Mouse (Mus musculus) spleen, embryonic (tissue): Measurements from ENCODE around the gene Ergic1.

ENCODE experiments used
- CTCF ChIA-PET: fragments of 350-600 bp; sonication (Branson Sonifier 250); formaldehyde crosslinking; loops from one replicate; lab custom pipeline; 2022; lab: Charles Lee

Gene Ergic1

GRCm38 (mm10) chr17:26659573-26659915 is 98.3 kb downstream of the Ergic1 start:
- CTCF ChIA-PET, result no interaction called here

GRCm38 (mm10) chr17:26660192-26660912 is 99.1 kb downstream of the Ergic1 start:
- CTCF ChIA-PET, result interaction anchor here (0.6 kb wide), 2 partner anchors 167 to 452 kb away, joined by 3 read pairs; no protein-coding TSS in a partner anchor

GRCm38 (mm10) chr17:26662204-26662603 is 100.9 kb downstream of the Ergic1 start:
- CTCF ChIA-PET, result interaction anchor here (0.6 kb wide), 2 partner anchors 48 to 223 kb away, joined by 4 to 6 read pairs; no protein-coding TSS in a partner anchor

- CTCF ChIA-PET, result no interaction called here
These were observed 101.8 kb downstream of the Ergic1 start, which contains the start of gene Atp6v0e for GRCm38 (mm10) chr17:26662978-26663683. Gene Atp6v0e (plus strand): TSS chr17:26663231.

GRCm38 (mm10) chr17:26665600-26665999 is 104.3 kb downstream of the Ergic1 start:
- CTCF ChIA-PET, result interaction anchor here (1.4 kb wide), 1 partner anchor 12 kb away, joined by 3 read pairs; no protein-coding TSS in a partner anchor

- CTCF ChIA-PET, result no interaction called here
These were observed 110.0 kb downstream of the Ergic1 start for GRCm38 (mm10) chr17:26671268-26671667.

- CTCF ChIA-PET, result no interaction called here
These were observed 114.6 kb downstream of the Ergic1 start for GRCm38 (mm10) chr17:26675845-26676244.

GRCm38 (mm10) chr17:26676252-26676615 is 114.9 kb downstream of the Ergic1 start:
- CTCF ChIA-PET, result no interaction called here

GRCm38 (mm10) chr17:26676616-26677376 is 115.5 kb downstream of the Ergic1 start:
- CTCF ChIA-PET, result interaction anchor here (0.6 to 1.2 kb wide), 2 partner anchors 11 to 508 kb away, joined by 3 read pairs; no protein-coding TSS in a partner anchor

- CTCF ChIA-PET, result interaction anchor here (0.6 to 1.2 kb wide), 3 partner anchors 12 to 17 kb away, joined by 3 read pairs; no protein-coding TSS in a partner anchor
These were observed 116.7 kb downstream of the Ergic1 start for GRCm38 (mm10) chr17:26677711-26678637.

GRCm38 (mm10) chr17:26681276-26681675 is 120.0 kb downstream of the Ergic1 start:
- CTCF ChIA-PET, result no interaction called here

GRCm38 (mm10) chr17:26686334-26687000 is 125.2 kb downstream of the Ergic1 start:
- CTCF ChIA-PET, result no interaction called here

GRCm38 (mm10) chr17:26688795-26689735 is 127.8 kb downstream of the Ergic1 start:
- CTCF ChIA-PET, result interaction anchor here (0.5 to 1.1 kb wide), 3 partner anchors 11 to 199 kb away, joined by 3 read pairs; no protein-coding TSS in a partner anchor

- CTCF ChIA-PET, result interaction anchor here (0.5 to 0.6 kb wide), 2 partner anchors 12 to 198 kb away, joined by 3 read pairs; no protein-coding TSS in a partner anchor
These were observed 128.5 kb downstream of the Ergic1 start for GRCm38 (mm10) chr17:26689810-26690209.

GRCm38 (mm10) chr17:26690236-26690635 is 128.9 kb downstream of the Ergic1 start:
- CTCF ChIA-PET, result no interaction called here

- CTCF ChIA-PET, result no interaction called here
These were observed 129.8 kb downstream of the Ergic1 start for GRCm38 (mm10) chr17:26691110-26691509.

GRCm38 (mm10) chr17:26693424-26693823 is 132.1 kb downstream of the Ergic1 start:
- CTCF ChIA-PET, result no interaction called here

- CTCF ChIA-PET, result no interaction called here
These were observed 132.9 kb downstream of the Ergic1 start for GRCm38 (mm10) chr17:26694171-26694570.

GRCm38 (mm10) chr17:26695193-26695592 is 133.9 kb downstream of the Ergic1 start:
- CTCF ChIA-PET, result interaction anchor here (1.2 kb wide), 1 partner anchor 17 kb away, joined by 3 read pairs; no protein-coding TSS in a partner anchor
